Mouse (Mus musculus): ENCODE measurements around the gene Rps11. TPM values are rescaled to one million over a fixed set of nuclear protein-coding genes. Genes with fewer than 3 reads are reported as not detected.
A peak's percentile ranks its signal among the peaks of the same experiment; 100 is the strongest.
"Not testable (repeated sequence)": the region's sequence is repeated elsewhere in the genome, so short reads cannot be mapped to it uniquely, and the experiment has no call there.

Rps11 gene
- polyA plus RNA-seq, 1 experiment from 2014 or later: 1,374 TPM

- Histone ChIP-seq H3K36me3 (ENCODE audit: control insufficient read depth, insufficient read depth, low read length) (peaks cover 15% of the 10 kb centered on the region), H3K9me3 (replicated peaks; ENCODE audit: control insufficient read depth, low read length) (peaks cover 4% of the 10 kb centered on the region; the same call in 1 of the 2 replicates), H3K4me3 (replicated peaks; ENCODE audit: low read length) (peak overlapping the region; percentile 50), H3K4me1 (ENCODE audit: control insufficient read depth, insufficient read depth, low read length) (peaks cover 24% of the 10 kb centered on the region), H3K27me3 (ENCODE audit: control insufficient read depth, insufficient read depth, low read length) (no peaks in the 10 kb centered on the region), H3K27ac (ENCODE audit: low read length) (peak overlapping the region; percentile 84), H3K4me2 (ENCODE audit: low read depth, low read length) (peak overlapping the region; percentile 68), H3K9ac (ENCODE audit: low read length) (peak overlapping the region; percentile 73)
- ATAC-seq (ENCODE audit: insufficient read depth, low FRiP score): no peak
- under 1% methylated on average over 17 of the region's 17 CpGs for WGBS
Measured at GRCm38 (mm10) chr7:45129318-45129717, 5.1 kb upstream of the Rps11 start.

DNA sequence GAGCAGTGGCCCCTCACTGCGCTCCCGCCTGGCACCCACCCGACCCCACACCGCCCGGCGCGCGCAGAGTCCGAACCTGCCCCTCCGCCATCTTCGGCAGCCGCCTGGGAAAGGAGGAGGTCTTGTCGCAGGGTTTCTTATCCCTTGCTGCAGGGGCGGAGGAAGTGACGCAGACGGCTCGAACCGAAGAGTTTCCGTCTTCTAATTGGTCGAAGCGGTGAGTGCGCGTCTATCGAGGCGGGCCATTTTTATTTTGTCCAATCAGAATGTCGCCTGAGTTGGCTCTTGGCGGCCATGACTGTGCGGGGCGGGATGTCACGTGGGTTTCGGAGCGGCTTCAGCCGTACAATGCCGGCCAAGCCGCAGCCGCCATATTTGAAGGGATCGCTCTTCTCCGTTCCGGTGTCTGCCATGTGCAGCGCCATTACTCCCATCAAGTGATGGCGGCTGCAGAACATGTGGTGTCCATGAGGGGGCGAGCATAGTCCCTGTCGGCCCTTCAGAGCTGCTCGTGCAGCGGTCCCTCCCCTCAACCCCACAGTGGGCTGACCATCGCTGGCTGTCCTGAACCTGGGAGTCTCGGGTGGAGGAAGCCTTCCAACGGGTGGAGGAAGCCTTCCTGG lies 4.5 kb upstream of the Rps11 start, which contains the start of gene Rpl13a:
Gene Rpl13a (minus strand): TSS at position 138 of the 623 bp plus-strand sequence.
- WGBS: under 1% methylated on average over 48 of the region's 48 CpGs
- Histone ChIP-seq H3K36me3 (ENCODE audit: control insufficient read depth, insufficient read depth, low read length) (peaks cover 15% of the 10 kb centered on the region), H3K27ac (ENCODE audit: low read length) (peak within 1 kb of the TSS; percentile 84), H3K4me1 (ENCODE audit: control insufficient read depth, insufficient read depth, low read length) (peaks cover 24% of the 10 kb centered on the region), H3K4me2 (ENCODE audit: low read depth, low read length) (peak within 1 kb of the TSS; percentile 69), H3K4me3 (replicated peaks; ENCODE audit: low read length) (peak within 1 kb of the TSS; percentile 62), H3K9me3 (replicated peaks; ENCODE audit: control insufficient read depth, low read length) (peaks cover 4% of the 10 kb centered on the region; the same call in 1 of the 2 replicates), H3K27me3 (ENCODE audit: control insufficient read depth, insufficient read depth, low read length) (no peaks in the 10 kb centered on the region), H3K9ac (ENCODE audit: low read length) (peak within 1 kb of the TSS; percentile 99)
- peak; percentile 94 for ATAC-seq (ENCODE audit: insufficient read depth, low FRiP score)

DNA sequence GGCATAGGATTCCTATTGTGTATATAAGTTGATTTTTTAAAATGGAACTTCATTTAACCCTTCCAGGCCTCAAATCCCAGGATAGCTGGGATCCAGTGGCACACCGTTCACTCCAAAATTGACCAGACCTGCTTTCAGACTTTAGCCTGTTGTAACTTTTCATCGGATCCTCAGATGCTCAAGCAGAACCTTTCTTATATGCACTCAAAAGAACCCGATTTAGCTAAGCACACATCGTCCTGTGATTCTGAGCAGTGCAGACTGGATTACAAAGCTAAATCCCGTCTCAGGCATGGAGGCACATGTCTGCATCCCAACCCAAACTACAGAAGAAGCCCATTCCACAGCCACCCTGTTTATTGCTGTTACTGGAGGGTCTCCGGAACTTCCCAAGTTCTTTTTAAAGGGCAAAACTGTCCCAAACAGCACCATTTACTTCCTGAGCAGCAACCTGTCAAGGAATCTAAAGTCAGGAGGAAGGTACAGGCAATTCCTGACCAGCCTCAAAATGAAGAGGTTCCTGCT lies 3.5 kb upstream of the Rps11 start:
- Histone ChIP-seq H3K4me3 (replicated peaks; ENCODE audit: low read length) (peak overlapping the region; percentile 62), H3K4me2 (ENCODE audit: low read depth, low read length) (peak overlapping the region; percentile 69), H3K27ac (ENCODE audit: low read length) (peak overlapping the region; percentile 84), H3K36me3 (ENCODE audit: control insufficient read depth, insufficient read depth, low read length) (peaks cover 15% of the 10 kb centered on the region), H3K9me3 (replicated peaks; ENCODE audit: control insufficient read depth, low read length) (no peaks in the 10 kb centered on the region), H3K27me3 (ENCODE audit: control insufficient read depth, insufficient read depth, low read length) (no peaks in the 10 kb centered on the region), H3K4me1 (ENCODE audit: control insufficient read depth, insufficient read depth, low read length) (peaks cover 29% of the 10 kb centered on the region), H3K9ac (ENCODE audit: low read length) (peak overlapping the region; percentile 99)
- 2% methylated on average over 6 of the region's 6 CpGs for WGBS
- ATAC-seq (ENCODE audit: insufficient read depth, low FRiP score): no peak

DNA sequence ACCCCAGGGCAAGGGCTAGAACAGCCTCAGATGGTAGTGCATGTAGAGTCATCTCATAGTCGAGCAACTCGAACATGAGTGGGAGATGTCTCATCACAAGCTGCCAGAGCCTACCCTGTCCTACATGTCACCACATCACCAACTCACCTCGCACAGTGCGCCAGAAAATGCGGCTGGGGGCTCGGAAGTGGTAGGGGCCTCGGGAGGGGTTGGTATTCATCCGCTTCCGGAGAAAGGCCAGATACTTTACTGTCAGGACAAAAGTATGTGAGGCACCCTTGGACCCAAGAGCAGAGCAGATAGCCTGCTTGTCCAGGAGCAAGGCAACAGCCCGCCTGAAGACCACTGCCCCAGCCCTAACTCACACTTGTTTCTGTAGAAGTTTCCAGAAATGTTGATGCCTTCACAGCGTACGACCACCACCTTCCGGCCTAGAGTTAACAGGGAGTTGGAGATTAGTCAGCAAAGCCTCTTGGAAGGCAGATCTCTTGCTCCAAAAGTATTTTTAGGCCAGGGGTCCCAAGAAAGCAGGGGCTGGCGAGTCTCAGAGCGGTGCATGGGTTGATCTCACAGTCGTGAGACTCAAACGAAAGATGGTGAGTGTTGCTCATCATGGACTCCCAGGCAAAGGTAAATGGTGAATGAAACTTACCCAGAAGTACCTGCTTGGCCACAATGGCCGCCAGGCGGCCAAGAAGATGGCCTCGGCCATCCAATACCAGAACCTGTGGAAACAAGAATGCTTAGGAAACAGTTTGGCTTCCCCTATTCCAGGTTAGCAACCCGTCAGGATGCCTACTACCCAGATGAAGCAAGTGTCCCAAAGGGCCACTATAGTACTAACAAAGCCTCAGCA lies 2.8 kb upstream of the Rps11 start:
- peaks cover 17% of the 10 kb centered on the region for H3K36me3 ChIP-seq (ENCODE audit: control insufficient read depth, insufficient read depth, low read length)
- no peak for ATAC-seq (ENCODE audit: insufficient read depth, low FRiP score)
- H3K4me2 ChIP-seq (ENCODE audit: low read depth, low read length): peak overlapping the region; percentile 69
- peak overlapping the region; percentile 62 for H3K4me3 ChIP-seq (replicated peaks; ENCODE audit: low read length)
- 32% methylated on average over 21 of the region's 21 CpGs for WGBS
- no peaks in the 10 kb centered on the region for H3K27me3 ChIP-seq (ENCODE audit: control insufficient read depth, insufficient read depth, low read length)
- H3K27ac ChIP-seq (ENCODE audit: low read length): peak overlapping the region; percentile 84
- H3K9me3 ChIP-seq (replicated peaks; ENCODE audit: control insufficient read depth, low read length): no peaks in the 10 kb centered on the region
- peak overlapping the region; percentile 99 for H3K9ac ChIP-seq (ENCODE audit: low read length)
- peaks cover 36% of the 10 kb centered on the region for H3K4me1 ChIP-seq (ENCODE audit: control insufficient read depth, insufficient read depth, low read length)

GRCm38 (mm10) chr7:45126147-45126843 lies 2.1 kb upstream of the Rps11 start:
- 70% methylated on average over 17 of the region's 17 CpGs for WGBS
- peaks cover 25% of the 10 kb centered on the region for H3K36me3 ChIP-seq (ENCODE audit: control insufficient read depth, insufficient read depth, low read length)
- no peaks in the 10 kb centered on the region for H3K9me3 ChIP-seq (replicated peaks; ENCODE audit: control insufficient read depth, low read length)
- peak overlapping the region; percentile 62 for H3K4me3 ChIP-seq (replicated peaks; ENCODE audit: low read length)
- peak overlapping the region; percentile 84 for H3K27ac ChIP-seq (ENCODE audit: low read length)
- H3K4me1 ChIP-seq (ENCODE audit: control insufficient read depth, insufficient read depth, low read length): peaks cover 44% of the 10 kb centered on the region
- ATAC-seq (ENCODE audit: insufficient read depth, low FRiP score): no peak
- peak overlapping the region; percentile 69 for H3K4me2 ChIP-seq (ENCODE audit: low read depth, low read length)
- no peaks in the 10 kb centered on the region for H3K27me3 ChIP-seq (ENCODE audit: control insufficient read depth, insufficient read depth, low read length)
- H3K9ac ChIP-seq (ENCODE audit: low read length): peak overlapping the region; percentile 99

GRCm38 (mm10) chr7:45125649-45126048 lies 1.4 kb upstream of the Rps11 start:
- H3K9me3 ChIP-seq (replicated peaks; ENCODE audit: control insufficient read depth, low read length); H3K4me2 ChIP-seq (ENCODE audit: low read depth, low read length); H3K27me3 ChIP-seq (ENCODE audit: control insufficient read depth, insufficient read depth, low read length); ATAC-seq (ENCODE audit: insufficient read depth, low FRiP score); H3K9ac ChIP-seq (ENCODE audit: low read length): not testable (repeated sequence)
- 65% methylated on average over 5 of the region's 5 CpGs for WGBS
- peaks cover 44% of the 10 kb centered on the region for H3K4me1 ChIP-seq (ENCODE audit: control insufficient read depth, insufficient read depth, low read length)
- H3K36me3 ChIP-seq (ENCODE audit: control insufficient read depth, insufficient read depth, low read length): peaks cover 27% of the 10 kb centered on the region
- H3K4me3 ChIP-seq (replicated peaks; ENCODE audit: low read length): 0 out of 2 replicates have a peak overlapping the region, but pooled peaks have one; percentile 1
- peak overlapping the region; percentile 68 for H3K27ac ChIP-seq (ENCODE audit: low read length)

- Histone ChIP-seq H3K36me3 (ENCODE audit: control insufficient read depth, insufficient read depth, low read length) (peaks cover 27% of the 10 kb centered on the region), H3K9ac (ENCODE audit: low read length) (no peak overlapping the region; the same call in 1 of the 2 replicates), H3K27me3 (ENCODE audit: control insufficient read depth, insufficient read depth, low read length) (no peaks in the 10 kb centered on the region), H3K9me3 (replicated peaks; ENCODE audit: control insufficient read depth, low read length) (no peaks in the 10 kb centered on the region), H3K4me1 (ENCODE audit: control insufficient read depth, insufficient read depth, low read length) (peaks cover 44% of the 10 kb centered on the region), H3K27ac (ENCODE audit: low read length) (peak overlapping the region; percentile 68), H3K4me2 (ENCODE audit: low read depth, low read length) (peak overlapping the region; percentile 49; the same call in 1 of the 2 replicates), H3K4me3 (replicated peaks; ENCODE audit: low read length) (0 out of 2 replicates have a peak overlapping the region, but pooled peaks have one; percentile 1)
- no peak for ATAC-seq (ENCODE audit: insufficient read depth, low FRiP score)
- 25% methylated on average over 7 of the region's 7 CpGs for WGBS
Measured at GRCm38 (mm10) chr7:45125144-45125600, 933 bp upstream of the Rps11 start.

- no peak for ATAC-seq (ENCODE audit: insufficient read depth, low FRiP score)
- WGBS: 13% methylated on average over 12 of the region's 12 CpGs
Measured at GRCm38 (mm10) chr7:45123186-45123570, 1.1 kb downstream of the Rps11 start.

More at GRCm38 (mm10) chr7:45123186-45123570, 1.1 kb downstream of the Rps11 start:
- H3K4me1 ChIP-seq (ENCODE audit: control insufficient read depth, insufficient read depth, low read length): peaks cover 39% of the 10 kb centered on the region
- H3K27me3 ChIP-seq (ENCODE audit: control insufficient read depth, insufficient read depth, low read length): no peaks in the 10 kb centered on the region
- peak overlapping the region; percentile 88 for H3K9ac ChIP-seq (ENCODE audit: low read length)
- peak overlapping the region; percentile 66; the same call in 1 of the 2 replicates for H3K27ac ChIP-seq (ENCODE audit: low read length)
- no peaks in the 10 kb centered on the region for H3K9me3 ChIP-seq (replicated peaks; ENCODE audit: control insufficient read depth, low read length)
- H3K36me3 ChIP-seq (ENCODE audit: control insufficient read depth, insufficient read depth, low read length): peaks cover 27% of the 10 kb centered on the region
- H3K4me2 ChIP-seq (ENCODE audit: low read depth, low read length): peak overlapping the region; percentile 76
- peak overlapping the region; percentile 69 for H3K4me3 ChIP-seq (replicated peaks; ENCODE audit: low read length)
